8 mouse cellular contexts compared by ENCODE assay signal in the genomic region with DNA sequence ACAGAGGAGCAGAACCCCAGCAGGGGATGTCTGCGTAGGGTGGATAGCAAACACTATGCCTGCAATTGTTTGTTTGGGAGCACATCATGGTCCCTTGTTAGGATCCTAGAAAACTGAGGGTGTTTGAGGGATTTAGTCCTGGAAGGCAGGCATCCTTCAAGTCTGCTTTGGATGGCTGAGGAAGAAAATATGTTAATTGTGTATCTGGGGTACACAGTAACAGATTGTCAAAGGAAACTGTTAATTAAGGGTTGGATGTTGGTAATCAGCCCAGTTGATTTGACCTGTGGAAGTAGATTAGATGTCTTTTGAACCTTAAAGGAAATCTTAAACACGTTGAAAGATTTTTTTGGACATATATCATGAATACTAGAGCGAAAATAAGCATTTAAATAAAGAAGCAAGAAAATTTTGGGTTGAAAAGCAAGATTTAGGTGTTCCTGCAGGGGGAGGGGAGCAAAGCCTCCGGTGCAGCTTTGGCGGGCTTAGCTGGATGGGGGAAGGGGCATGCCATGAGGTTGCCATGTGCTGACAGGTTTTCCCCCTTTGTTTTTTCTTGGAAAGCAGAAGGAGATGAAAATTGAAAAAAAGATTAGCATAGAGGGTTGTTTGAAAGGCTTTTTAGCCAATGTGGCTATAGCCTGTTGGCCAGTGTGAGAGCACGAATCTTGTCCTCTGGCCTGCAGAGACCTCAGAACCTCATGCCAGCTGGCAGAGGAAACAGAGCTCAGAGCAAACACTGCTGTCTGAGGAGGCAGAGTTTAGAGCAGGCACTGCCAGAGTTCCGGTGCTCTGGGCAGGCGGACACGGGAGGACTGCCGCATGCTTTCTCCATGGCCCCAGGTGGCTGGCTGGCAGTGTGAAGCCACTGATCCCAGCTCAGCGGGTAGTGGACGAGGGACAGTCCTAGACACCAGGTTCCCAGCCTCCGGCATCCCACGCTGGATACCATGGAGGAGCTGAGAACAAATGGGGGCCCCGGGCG. TPM values are rescaled to one million over a fixed set of nuclear protein-coding genes. Genes with fewer than 3 reads are reported as not detected.
DNase-seq lines count a peak whose midpoint lies in the region.

No protein-coding gene starts in this region.

- DNase-seq in adrenal gland, postnatal 14 days, result peak; percentile 66
- no peak for DNase-seq in adrenal gland, adult 18-20 months (ENCODE audit: low spot score in 2 of 2)
- DNase-seq in ovary, postnatal 36 days (ENCODE audit: low spot score), result peak; percentile 11
- DNase-seq in ovary, adult 18-20 months (ENCODE audit: low spot score), result no peak
- peak; percentile 57 to 66 for DNase-seq in heart, adult 9 months (ENCODE audit: low spot score in 2 of 2)
- DNase-seq in spleen, postnatal 4 days (ENCODE audit: low spot score in 2 of 2), result no peak
- DNase-seq in liver, result no peak
- no peak for DNase-seq in left cerebral cortex, adult 18-20 months (ENCODE audit: low spot score in 2 of 2)

RNA-seq across cellular contexts. Expression of a gene that starts 13.6 kb away (rescaled TPM):
- total RNA-seq in adrenal gland, postnatal 14 days (2021), result 28.5 and 32.3 TPM in 2 replicates
- 10 to 100 TPM; 22.4 to 23.4 TPM for total RNA-seq in adrenal gland, adult 18-20 months (2021)
- total RNA-seq in left cerebral cortex, adult 18-20 months (2021), result 10 to 100 TPM; 15.3 to 15.4 TPM

RNA-seq across cellular contexts. Expression of a gene that starts 34.9 kb away (rescaled TPM):
- total RNA-seq in adrenal gland, postnatal 14 days (2021), result 114 and 121 TPM in 2 replicates
- 100 to 1,000 TPM; 125 to 126 TPM for total RNA-seq in adrenal gland, adult 18-20 months (2021)
- 10 to 100 TPM; 89.8 to 93.3 TPM for total RNA-seq in left cerebral cortex, adult 18-20 months (2021)

RNA-seq across cellular contexts. Expression of a gene that starts 40.2 kb away (rescaled TPM):
- 36.1 and 36.8 TPM in 2 replicates for total RNA-seq in adrenal gland, postnatal 14 days (2021)
- total RNA-seq in adrenal gland, adult 18-20 months (2021), result 10 to 100 TPM; 29.3 to 35.8 TPM
- total RNA-seq in left cerebral cortex, adult 18-20 months (2021), result 10 to 100 TPM; 19.1 to 21.1 TPM

RNA-seq across cellular contexts. Expression of a gene that starts 45.9 kb away (rescaled TPM):
- total RNA-seq in adrenal gland, postnatal 14 days (2021), result 33.7 and 37.0 TPM in 2 replicates
- 10 to 100 TPM; 34.6 to 46.5 TPM for total RNA-seq in adrenal gland, adult 18-20 months (2021)
- total RNA-seq in left cerebral cortex, adult 18-20 months (2021), result 10 to 100 TPM; 39.4 to 46.0 TPM

Comparison
In these comparisons a context has a peak if more than half of its experiments do, and no peak if none do; other contexts are left out.
1. DNase-seq: peak in adrenal gland, postnatal 14 days (single experiment), ovary, postnatal 36 days (single experiment) and heart, adult 9 months (2 of 2); none in adrenal gland, adult 18-20 months (0 of 2), ovary, adult 18-20 months (single experiment), spleen, postnatal 4 days (0 of 2), liver (single experiment) and left cerebral cortex, adult 18-20 months (0 of 2).